Mouse (Mus musculus) embryo, embryonic 9.5 days (tissue): ENCODE measurements around the gene Phactr2.

Experiments
- DNase-seq: peaks from one replicate; pipeline ENCODE4 v3.0.0-alpha.2; 2017; ENCODE audit errors: extremely low spot score

Gene Phactr2

GRCm38 (mm10) chr10:13448283-13449045 is 25.7 kb downstream of the Phactr2 start:
- DNase-seq, result no peak

- DNase-seq, result no peak
Measured at GRCm38 (mm10) chr10:13446791-13447249, 27.4 kb downstream of the Phactr2 start.

GRCm38 (mm10) chr10:13444257-13444656 is 30.0 kb downstream of the Phactr2 start:
- no peak for DNase-seq

- DNase-seq, result no peak
Measured at GRCm38 (mm10) chr10:13443647-13444046, 30.6 kb downstream of the Phactr2 start.

- no peak for DNase-seq
Measured at GRCm38 (mm10) chr10:13440292-13440691, 33.9 kb downstream of the Phactr2 start.

GRCm38 (mm10) chr10:13438118-13438821 is 35.9 kb downstream of the Phactr2 start:
- DNase-seq, result no peak

- no peak for DNase-seq
Measured at GRCm38 (mm10) chr10:13437011-13437410, 37.2 kb downstream of the Phactr2 start.

GRCm38 (mm10) chr10:13433016-13433415 is 41.2 kb downstream of the Phactr2 start:
- DNase-seq, result no peak

- DNase-seq, result peak; percentile 46
Measured at GRCm38 (mm10) chr10:13431641-13432540, 42.3 kb downstream of the Phactr2 start.

- DNase-seq, result peak; percentile 75
Measured at GRCm38 (mm10) chr10:13429766-13430165, 44.4 kb downstream of the Phactr2 start.

- DNase-seq, result peak; percentile 27
Measured at GRCm38 (mm10) chr10:13429240-13429639, 45.0 kb downstream of the Phactr2 start.

GRCm38 (mm10) chr10:13428536-13428935 is 45.7 kb downstream of the Phactr2 start:
- DNase-seq, result no peak

GRCm38 (mm10) chr10:13427599-13427998 is 46.6 kb downstream of the Phactr2 start:
- no peak for DNase-seq

GRCm38 (mm10) chr10:13425198-13425597 is 49.0 kb downstream of the Phactr2 start:
- no peak for DNase-seq

- DNase-seq, result no peak
Measured at GRCm38 (mm10) chr10:13424508-13424907, 49.7 kb downstream of the Phactr2 start.

GRCm38 (mm10) chr10:13424015-13424414 is 50.2 kb downstream of the Phactr2 start:
- DNase-seq, result no peak

GRCm38 (mm10) chr10:13422121-13422520 is 52.1 kb downstream of the Phactr2 start:
- DNase-seq, result no peak

- DNase-seq, result no peak
Measured at GRCm38 (mm10) chr10:13419246-13419645, 55.0 kb downstream of the Phactr2 start.

GRCm38 (mm10) chr10:13415489-13416104 is 58.6 kb downstream of the Phactr2 start:
- no peak for DNase-seq

GRCm38 (mm10) chr10:13412202-13412923 is 61.8 kb downstream of the Phactr2 start:
- no peak for DNase-seq

- DNase-seq, result no peak
Measured at GRCm38 (mm10) chr10:13411056-13411455, 63.2 kb downstream of the Phactr2 start.
